Mouse (Mus musculus) adrenal gland, adult 18-20 months (tissue): ENCODE results near the gene Slc10a1. TPM values are rescaled to one million over a fixed set of nuclear protein-coding genes. Genes with fewer than 3 reads are reported as not detected.

Experiments used
- DNase-seq, 2 experiments: peaks; one replicate each; pipeline ENCODE4 v3.0.0; 2021 to 2022; ENCODE audit warnings: low spot score in 2 of 2
- long read RNA-seq, 2 experiments: library from polyadenylated mRNA; stranded (forward); transcript quantifications; one replicate each; pipeline ENCODE4 v2.0.0; 2021
- total RNA-seq, 2 experiments: library from RNA; stranded (reverse); gene quantifications; 1 replicate in 1 of 2; 2 replicates in 1 of 2; pipeline ENCODE4 v1.2.3; 2021

Slc10a1 gene
- total RNA-seq: not detected
- long read RNA-seq, experiment 1: 0 reads
- long read RNA-seq, experiment 2: 0 reads

DNA sequence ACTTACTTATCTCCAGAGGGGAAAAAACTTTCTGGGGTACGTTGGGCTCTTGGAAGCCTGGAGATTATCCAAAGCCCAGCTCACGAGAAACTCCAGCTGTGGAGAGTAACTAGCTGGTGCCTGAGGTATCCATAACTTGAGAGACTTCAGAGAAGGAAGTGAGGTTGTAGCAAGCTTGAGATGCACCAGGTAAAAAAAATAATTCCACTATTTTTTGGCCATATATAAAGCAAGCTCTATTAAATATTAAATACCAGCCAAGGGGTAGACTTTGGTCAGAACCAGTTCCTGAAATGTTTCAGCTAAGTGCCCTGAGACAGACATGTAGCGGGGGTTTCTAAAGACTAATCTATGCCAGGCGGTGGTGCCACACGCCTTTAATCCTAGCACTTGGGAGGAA is at the start of gene Slc10a1:
Gene Slc10a1, minus strand, starts transcription at position 101 of the 400 bp plus-strand sequence.
- DNase-seq: no peak

DNA sequence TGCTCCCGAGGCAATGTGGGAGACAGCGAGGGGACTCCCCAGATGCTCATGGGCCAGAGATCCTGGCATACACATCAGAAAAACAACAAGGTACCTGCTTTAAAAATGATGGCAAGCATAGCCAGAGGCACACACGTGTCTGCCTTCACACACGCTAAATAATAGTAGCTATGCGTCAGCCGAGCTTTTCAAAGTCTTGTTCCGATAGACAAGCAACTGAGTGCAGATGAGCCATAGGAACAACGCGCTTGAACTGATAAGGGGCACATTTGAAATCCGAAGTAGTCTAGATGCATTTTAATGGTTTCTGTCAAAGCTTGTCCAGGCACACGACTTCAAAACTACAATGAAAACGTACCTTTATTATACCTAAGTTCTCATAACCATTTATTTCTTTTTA is 49.1 kb upstream of the Slc10a1 start:
- DNase-seq: no peak

DNA sequence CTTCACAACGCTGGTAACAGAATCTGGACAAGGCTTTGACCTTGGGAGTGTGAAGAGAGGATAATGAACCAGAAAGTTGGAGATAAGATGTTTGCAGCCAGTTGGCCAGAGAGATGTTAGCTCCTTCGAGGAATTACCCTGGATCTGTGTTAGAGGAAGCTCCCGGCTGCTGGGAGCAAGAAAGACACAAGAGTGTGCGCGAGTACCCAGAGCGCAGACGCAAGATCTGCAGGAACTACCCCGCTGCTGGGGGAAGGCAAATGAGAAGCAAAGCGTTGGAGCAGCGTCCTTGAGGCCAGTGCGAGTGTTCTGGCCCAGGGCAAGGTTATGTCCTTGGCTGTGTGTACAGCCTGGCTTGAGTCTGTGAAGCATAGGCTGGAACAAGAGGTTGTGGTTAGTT is 45.0 kb upstream of the Slc10a1 start:
- peak in 1 of 2 experiments; percentile 45 for DNase-seq

DNA sequence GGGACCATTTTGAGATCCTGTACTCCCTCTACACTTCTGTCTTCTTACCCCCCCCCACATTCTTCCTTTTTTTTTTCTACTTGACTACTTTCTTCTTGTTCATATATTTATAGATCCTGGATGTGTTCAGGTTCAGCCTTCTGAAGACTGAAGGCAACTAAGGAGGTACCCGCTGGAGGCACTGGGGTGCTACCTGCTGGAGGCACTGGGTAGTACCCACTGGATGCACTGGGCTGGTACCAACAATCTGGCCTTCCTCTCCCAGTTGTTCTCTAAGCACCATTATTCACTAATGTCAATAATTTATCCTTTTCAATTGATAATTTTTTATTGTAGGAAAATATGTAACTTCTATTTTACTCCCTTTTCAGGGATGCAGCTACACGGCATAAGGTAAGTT is 43.5 kb upstream of the Slc10a1 start:
- no peak for DNase-seq

DNA sequence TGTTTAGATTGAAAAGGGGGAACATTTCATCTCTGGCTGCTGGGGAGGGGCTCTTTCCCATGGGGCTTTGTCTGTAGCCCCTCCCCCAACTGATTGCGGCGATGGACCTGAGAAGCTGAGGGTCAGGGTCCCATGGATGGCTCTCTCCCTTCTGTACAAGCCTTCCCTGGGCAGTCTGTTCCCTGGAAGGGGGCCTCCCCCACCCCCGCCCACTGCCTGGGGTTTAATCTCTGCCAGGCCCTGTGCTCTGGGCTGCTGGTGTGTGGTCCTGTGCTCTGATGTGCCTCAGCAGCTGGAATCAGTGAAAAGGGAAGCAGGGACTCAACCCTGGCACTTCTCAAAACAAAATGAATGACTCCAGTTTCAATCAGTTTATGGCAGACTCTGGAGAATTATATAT is 41.3 kb upstream of the Slc10a1 start:
- DNase-seq: no peak

DNA sequence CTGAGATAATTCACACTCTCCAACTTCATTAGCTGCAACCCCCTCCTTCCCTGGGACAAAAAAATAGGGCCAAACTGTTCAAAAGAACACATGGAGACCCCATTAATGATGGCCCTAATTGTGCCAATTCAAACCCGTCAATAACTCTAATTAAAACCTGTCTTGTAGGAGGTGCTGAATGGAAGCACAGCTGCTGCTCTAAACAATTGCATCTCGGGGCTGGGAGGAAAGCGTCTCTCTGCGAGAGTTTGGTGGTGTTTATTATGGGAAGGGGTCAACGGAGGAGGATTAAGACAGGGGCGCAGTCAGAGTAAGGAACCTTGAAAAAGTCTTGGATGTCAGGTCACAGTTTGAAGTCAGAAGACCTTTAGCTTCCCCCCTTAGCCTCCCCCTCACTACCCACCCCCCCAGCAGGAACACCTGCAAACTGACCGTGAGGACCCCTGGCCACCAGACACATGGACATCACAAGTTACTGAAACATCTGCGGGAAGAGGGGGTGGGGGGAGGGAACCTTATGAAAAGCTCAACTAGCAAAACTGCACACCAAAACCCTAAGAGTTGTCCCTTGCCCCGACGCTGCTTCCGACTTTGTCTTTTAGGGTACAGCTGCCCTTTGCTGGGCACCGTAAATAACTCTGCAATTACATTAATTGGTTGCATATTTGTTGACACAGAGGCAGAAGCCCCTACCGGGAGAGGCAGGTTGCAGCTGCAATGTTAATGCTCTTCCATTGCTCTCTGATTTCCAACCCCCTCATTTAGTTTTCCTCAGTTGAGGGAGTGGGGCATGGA is 34.5 kb upstream of the Slc10a1 start:
- DNase-seq: no peak

DNA sequence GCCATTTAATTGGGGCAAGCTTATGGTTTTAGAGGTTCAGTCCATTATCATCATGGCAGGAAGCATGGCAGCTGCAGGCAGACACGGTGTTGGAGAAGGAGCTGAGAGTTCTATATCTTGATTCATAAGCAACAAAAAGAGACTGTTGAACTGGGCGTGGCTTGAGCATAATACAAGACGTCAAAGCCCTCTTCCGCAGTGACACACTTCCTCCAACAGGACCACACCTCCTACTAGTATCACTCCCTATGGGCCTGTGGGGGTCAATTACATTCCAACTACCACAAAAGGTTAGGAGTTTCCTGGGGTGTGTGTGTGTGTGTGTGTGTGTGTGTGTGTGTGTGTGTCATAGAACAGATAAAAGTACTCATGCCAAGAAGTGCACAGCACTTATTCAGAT is 32.4 kb upstream of the Slc10a1 start:
- no peak for DNase-seq

DNA sequence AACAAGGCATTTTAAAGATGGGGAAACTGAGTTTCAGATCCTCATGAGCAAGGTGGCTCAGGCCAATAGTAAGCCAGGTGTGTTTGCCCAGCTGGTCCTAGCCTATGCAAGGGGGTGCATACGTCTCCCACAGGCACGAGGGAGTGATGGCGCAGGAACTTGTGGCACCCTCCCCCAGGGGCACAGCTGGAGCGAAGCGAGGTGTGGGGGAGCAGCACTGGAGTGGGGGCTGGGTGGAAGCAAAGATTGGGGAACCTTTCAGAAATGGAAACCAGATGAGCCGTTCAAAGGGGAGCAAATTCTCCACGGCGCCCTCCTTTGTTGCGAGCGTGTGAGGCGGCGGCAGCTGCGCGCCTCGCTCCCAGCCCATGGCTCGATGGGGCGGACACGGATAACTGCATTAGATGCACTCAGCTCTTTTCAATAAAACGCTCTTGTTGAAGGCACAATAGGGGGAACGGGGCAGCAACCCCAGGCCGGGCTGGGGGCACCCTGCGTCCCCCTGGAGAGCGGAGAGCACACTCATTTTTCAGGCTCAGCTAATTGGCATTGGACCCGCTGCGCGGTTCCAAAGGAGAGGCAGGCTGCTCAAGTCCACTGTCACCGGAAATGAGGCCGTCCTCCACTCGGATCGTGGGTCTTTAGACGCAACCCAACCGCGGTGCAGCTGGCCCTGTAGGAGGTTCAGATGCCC is 30.2 kb upstream of the Slc10a1 start:
- DNase-seq: no peak

DNA sequence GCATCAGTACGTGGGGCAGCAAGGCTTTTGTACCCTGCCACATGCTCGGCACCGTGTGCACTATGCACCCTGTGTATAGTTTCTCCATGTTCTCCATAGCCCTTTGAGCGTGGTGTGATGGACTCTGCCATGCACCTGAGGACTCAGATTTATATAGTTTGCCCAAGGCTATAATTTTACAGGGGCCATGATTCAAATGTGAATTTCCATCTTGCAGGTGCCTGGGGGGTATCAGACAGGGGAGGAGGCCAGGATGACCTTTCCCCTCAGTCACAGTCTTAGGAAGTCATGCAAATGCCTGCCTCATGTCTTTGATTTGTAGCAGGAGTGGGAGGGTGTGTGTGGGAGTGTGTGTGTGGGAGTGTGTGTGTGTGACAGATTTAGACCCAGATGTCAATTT is 29.1 kb upstream of the Slc10a1 start:
- no peak for DNase-seq

DNA sequence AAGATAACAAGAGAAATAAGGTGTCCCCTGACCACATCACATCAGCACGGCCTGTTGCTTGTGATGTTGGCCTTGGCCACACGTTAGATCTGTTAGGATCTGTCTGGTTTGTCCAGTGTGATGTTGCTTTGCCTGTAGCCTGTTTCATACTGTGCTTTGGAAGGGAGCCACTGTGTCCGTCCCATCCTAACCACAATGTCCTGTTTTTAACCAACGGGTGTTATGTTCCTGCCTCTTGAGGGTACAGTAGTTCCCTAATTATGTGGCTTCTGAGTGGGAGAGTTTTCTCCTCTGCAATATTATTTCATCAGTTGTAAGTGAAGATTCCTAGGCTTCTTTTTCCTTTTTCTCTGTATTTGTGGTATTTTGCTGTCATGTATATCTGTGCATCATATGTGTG is 26.8 kb upstream of the Slc10a1 start:
- no peak for DNase-seq

DNA sequence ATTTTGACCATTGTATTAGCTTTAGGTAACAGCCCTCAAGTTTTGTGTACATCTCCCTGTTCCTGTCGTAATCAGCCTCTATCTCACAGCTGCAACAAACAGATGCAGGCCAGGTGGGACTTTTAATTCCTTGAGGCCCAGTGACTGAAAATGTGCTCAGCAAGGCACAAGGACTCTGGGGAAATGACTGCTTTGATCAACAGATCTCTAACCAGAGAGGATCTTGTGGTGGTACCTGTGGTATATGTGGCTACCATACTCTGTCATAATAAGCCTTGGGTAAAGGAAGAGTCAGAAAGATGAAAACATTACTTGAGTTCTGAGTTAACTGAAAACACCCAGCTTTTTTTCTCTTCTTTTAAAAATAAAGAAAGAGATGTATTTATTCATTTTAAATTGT is 25.3 kb upstream of the Slc10a1 start:
- no peak for DNase-seq

DNA sequence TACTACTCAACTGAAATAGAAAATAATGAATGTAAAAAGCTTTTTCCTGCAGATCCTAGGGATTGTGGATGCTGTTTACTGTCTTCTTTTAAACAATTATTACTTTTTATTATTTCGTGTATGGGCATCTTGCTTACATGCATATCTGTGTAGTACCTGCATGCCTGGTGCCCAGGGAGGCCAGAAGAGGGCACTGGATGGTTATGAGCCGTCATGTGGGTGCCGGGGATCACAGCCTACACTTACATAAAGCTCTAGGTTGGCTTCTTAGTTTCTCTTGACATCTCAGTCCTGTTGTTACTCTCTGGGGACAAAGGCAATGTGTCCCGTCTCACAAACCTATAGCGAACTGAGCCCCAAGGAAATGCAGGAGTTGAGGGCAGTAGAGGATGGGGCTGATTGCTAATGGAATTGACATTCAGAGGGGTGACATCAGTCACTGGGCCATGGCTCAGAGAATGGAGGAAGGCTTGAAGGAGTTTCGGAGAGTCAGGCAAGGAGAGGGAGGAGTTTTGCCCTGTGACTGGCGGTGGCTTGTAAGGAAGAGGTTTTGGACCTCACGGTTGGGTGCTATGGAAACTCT is 24.1 kb upstream of the Slc10a1 start:
- peak in 1 of 2 experiments; percentile 42 for DNase-seq

DNA sequence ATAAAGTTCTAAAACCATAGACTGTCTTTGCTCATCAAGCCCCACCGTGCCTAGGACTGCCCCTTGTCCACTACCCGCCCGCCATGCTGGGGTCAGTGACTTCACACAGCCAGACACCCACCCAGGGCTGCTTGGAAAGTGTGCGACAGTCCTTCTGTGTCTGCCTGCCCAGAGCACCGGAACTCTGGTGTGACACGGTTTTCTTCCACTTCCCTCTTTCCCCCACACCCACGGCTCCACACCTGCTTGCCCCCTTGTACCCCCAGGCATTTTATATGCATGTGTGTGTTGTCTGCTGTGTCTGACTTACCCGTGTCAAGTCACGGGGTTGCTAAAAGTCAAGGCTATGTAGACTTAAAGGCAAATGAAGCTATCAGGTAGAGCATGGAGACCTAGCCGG is 23.3 kb upstream of the Slc10a1 start:
- no peak for DNase-seq

DNA sequence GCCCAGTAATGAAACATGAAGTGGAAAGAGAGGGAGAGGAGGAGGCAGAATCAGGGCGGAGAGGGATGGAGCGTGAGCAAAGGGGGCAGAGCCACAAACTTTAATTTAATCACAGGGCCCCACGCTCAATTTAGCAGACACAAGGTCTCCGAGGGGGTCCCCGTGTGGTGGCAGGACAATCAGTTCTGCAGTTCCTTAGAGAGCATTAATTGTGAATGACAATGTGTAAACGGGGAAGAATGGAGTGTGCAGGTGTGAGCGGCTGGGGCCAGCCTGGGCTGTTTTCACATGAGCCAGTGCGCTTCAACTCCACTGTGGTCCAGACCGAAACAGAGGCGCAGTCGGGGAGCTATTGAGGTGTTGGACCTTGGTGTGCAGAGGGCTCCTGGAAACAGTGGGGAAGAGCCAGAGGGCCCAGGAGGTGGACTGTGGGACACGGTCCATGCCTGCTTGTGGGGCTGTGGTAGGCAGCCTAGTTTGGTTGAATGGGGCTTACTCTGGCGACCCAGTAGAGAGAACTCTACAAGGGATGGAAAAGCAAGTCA is 22.5 kb upstream of the Slc10a1 start:
- DNase-seq: no peak

DNA sequence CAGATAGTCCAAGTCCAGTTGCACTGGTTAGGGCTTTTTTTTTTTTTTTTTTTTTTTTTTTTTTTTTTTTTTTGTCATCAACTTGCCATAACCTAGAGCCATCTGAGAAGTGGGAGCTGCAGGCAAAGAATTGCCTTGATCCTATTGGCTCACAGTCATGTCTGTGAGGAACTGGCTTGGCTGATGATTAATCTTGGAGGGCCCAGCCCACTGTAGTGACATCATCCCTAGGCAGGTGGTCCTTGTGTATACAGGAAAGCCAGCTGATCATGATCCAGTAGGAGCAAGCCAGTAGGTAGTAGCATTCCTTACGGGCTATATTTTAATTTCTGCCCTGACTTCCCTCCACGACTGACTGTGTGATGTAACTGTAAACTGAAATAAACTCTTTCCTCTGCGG is 19.8 kb upstream of the Slc10a1 start:
- DNase-seq: no peak

DNA sequence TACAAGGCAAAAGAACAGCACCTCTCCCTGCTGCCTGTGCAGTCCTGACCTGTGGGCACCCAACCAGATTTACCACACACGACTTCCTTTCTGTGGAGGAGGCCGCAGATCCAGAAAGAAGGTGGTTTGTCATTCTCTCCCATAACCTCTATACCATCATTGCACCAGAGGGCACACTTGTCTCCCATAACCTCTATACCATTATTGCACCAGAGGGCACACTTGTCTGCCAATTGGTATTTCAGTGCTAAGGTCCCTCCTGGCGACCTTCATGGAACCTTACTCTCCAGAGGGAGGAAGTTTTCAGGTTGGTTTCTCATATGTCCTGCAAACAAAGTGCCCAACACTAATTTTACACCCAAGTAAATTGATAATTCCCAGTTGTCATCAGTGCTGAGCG is 18.1 kb upstream of the Slc10a1 start:
- no peak for DNase-seq

DNA sequence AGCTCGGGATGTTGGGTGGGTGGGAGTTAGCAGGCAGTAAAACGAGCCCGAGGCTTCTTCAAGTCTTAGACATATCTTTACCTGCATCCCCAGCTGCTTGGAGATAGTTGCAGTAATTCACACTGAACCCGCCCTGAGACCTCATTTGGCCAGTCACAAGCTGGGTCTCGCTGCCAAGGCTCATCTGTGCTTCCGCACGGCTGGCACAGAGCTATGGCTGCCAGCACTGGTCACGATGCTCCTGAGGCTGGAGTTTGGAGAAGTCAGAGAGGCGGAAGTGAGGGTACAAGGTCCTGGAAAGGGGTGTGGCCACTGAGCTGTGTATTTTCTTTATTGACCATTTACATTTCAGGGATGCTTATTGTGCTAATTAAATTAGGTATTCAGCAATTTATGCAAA is 15.2 kb upstream of the Slc10a1 start:
- no peak for DNase-seq

DNA sequence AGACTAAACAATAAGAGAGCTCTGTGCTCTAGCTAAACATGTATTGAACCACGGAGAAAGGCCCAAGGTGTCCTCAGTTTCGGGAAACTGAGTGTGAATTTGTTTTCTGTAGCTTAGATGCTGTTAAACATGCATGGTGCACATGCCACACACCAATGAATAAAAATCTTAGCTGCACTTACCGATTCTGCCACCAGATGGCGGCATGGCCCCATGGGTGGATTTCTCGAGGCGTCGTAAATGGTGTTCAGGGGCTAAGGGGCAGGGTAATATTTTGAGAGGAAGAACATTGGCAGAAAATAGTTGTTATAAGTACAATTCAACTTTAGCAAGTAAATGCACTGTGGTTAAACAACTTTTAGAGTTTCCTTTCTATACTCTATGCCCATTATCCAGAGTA is 13.8 kb upstream of the Slc10a1 start:
- peak; percentile 82 to 83 for DNase-seq

DNA sequence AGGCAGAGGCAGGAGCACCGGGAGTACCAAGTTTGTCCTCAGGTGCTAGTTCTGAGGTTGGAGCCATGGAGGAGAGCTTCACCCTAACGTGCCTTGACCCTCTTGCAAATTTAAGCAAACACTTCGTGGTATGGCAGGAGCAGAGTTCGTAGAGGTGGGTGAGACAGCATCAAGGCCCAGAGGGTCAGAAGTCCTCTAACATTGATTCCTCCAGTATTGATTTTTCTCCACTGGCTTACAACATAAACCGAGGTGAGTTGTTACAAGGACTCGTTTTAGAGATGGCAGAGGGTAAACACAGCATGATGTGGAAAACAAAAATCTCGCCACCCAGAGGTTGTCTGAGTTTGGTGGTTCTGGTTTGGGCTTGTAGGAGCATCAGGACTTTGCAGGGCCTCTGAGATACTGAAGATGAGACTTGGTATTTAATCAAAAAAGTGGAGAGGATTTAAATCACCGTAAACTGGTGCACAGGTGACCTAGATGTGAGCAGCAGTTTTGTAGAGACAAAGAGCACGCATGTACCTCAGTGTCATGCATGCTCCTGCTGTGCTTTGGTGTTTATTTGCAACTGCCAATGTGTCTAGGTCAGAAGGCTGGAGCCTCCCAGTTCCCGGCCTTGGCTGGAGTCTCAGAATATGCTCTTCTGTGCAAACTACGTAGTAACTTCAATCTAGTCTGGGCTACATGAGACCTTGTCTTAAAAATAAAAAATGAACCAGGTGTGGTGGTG is 7.6 kb upstream of the Slc10a1 start:
- no peak for DNase-seq

DNA sequence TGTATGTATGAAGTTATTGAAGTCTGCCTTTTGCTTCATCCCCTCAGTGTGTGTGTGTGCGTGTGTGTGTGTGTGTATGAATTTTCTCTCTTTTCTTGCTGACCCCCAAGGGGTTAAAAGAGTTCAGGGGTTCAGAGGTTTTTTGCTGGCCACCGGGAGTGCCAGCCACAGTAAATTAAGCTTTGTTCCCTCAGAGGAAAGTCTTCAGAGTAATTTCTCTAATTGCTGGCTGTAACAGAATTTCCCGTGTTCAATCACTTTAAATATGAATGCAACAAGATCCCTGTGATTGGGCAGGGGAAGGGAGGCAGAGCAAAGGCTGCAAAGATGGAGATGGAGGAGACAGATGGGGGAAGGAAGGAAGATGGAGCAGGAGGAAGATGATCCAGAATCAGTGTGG is 3.3 kb upstream of the Slc10a1 start:
- no peak for DNase-seq

DNA sequence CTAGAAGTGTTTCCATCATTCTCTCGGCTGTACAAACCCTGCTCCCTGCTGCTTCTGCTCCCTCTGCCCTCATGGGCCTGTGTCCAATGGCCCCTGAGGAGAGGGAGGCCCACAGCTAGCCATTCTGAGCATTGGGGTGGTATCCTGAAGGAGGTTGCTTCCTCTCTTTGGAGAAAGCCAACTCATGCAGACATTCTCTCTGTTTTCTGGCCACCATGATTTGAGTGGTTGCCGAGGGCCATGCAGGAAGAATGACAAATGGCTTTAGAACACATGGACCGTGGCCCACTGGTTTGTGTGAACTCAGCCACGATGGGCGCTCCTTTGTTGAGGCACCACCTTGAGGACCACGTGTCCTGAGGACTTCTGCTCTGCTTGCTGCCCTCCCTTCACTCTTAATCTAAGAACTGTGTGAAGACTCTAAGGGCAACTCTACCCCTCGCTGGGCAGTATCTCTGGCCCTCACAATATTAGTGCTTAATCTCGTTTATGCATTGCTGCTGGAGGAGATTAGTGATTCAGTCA is 1.7 kb upstream of the Slc10a1 start:
- peak in 1 of 2 experiments; percentile 9 for DNase-seq
